Mouse (Mus musculus): ENCODE results near the gene Six5. TPM values are rescaled to one million over a fixed set of nuclear protein-coding genes. Genes with fewer than 3 reads are reported as not detected.

Six5 gene
- total and polyA plus RNA-seq, 2 experiments from 2014 or later = 1.2 to 8.2 TPM

- H3K36me3 ChIP-seq (ENCODE audit: insufficient read depth, low read length) = no peaks in the 10 kb centered on the region
- peak within 1 kb of the TSS; percentile 89 for H3K4me2 ChIP-seq (ENCODE audit: low read depth, low read length, poor library complexity, severe bottlenecking)
- H3K27me3 ChIP-seq (ENCODE audit: insufficient read depth, low read length) = no peaks in the 10 kb centered on the region
- DNase-seq (ENCODE audit: low spot score) (peak; percentile 99), ATAC-seq (ENCODE audit: low FRiP score) (peak; percentile 92)
- no peaks in the 10 kb centered on the region for H3K4me1 ChIP-seq (ENCODE audit: insufficient read depth, low read length)
- peak within 1 kb of the TSS; percentile 67 for H3K4me3 ChIP-seq (ENCODE audit: low read depth, low read length)
- peak within 1 kb of the TSS; percentile 65 for H3K27ac ChIP-seq (ENCODE audit: low read depth, low read length)
- peak within 1 kb of the TSS; percentile 75 for H3K9ac ChIP-seq (replicated peaks; ENCODE audit: low read length, poor library complexity, severe bottlenecking)
- WGBS = 2% methylated on average over 34 of the region's 34 CpGs
- no peak for TF ChIP-seq CTCF (IDR thresholded peaks at IDR 0.05)
- H3K9me3 ChIP-seq (ENCODE audit: low read length) = no peaks in the 10 kb centered on the region
Measured at GRCm38 (mm10) chr7:19119631-19120429, 25.4 kb downstream of the Six5 start, which contains the start of gene Fbxo46. Gene Fbxo46 (plus strand): TSS chr7:19119859.

- no peaks in the 10 kb centered on the region for H3K4me1 ChIP-seq (ENCODE audit: insufficient read depth, low read length)
- TF ChIP-seq CTCF (IDR thresholded peaks at IDR 0.05) = no peak
- H3K36me3 ChIP-seq (ENCODE audit: insufficient read depth, low read length) = no peaks in the 10 kb centered on the region
- ATAC-seq (ENCODE audit: low FRiP score) (no peak), DNase-seq (ENCODE audit: low spot score) (no peak)
- no peak overlapping the region for H3K9ac ChIP-seq (replicated peaks; ENCODE audit: low read length, poor library complexity, severe bottlenecking)
- WGBS = 95% methylated on average over 4 of the region's 4 CpGs
- no peak overlapping the region for H3K4me2 ChIP-seq (ENCODE audit: low read depth, low read length, poor library complexity, severe bottlenecking)
- H3K27me3 ChIP-seq (ENCODE audit: insufficient read depth, low read length) = no peaks in the 10 kb centered on the region
- H3K9me3 ChIP-seq (ENCODE audit: low read length) = no peaks in the 10 kb centered on the region
- H3K27ac ChIP-seq (ENCODE audit: low read depth, low read length) = no peak overlapping the region
- no peak overlapping the region for H3K4me3 ChIP-seq (ENCODE audit: low read depth, low read length)
Measured at GRCm38 (mm10) chr7:19121686-19122085, 27.3 kb downstream of the Six5 start.

- Histone ChIP-seq H3K4me3 (ENCODE audit: low read depth, low read length) (no peak overlapping the region), H3K4me1 (ENCODE audit: insufficient read depth, low read length) (no peaks in the 10 kb centered on the region), H3K4me2 (ENCODE audit: low read depth, low read length, poor library complexity, severe bottlenecking) (no peak overlapping the region), H3K9ac (replicated peaks; ENCODE audit: low read length, poor library complexity, severe bottlenecking) (no peak overlapping the region), H3K36me3 (ENCODE audit: insufficient read depth, low read length) (no peaks in the 10 kb centered on the region), H3K27ac (ENCODE audit: low read depth, low read length) (no peak overlapping the region), H3K9me3 (ENCODE audit: low read length) (no peaks in the 10 kb centered on the region), H3K27me3 (ENCODE audit: insufficient read depth, low read length) (no peaks in the 10 kb centered on the region)
- WGBS = 86% methylated on average over 6 of the region's 6 CpGs
- no peak for TF ChIP-seq CTCF (IDR thresholded peaks at IDR 0.05)
- ATAC-seq (ENCODE audit: low FRiP score) = no peak
- DNase-seq (ENCODE audit: low spot score) = no peak
Measured at GRCm38 (mm10) chr7:19124713-19125112, 30.3 kb downstream of the Six5 start.

- TF ChIP-seq CTCF (IDR thresholded peaks at IDR 0.05) = no peak
- Histone ChIP-seq H3K4me2 (ENCODE audit: low read depth, low read length, poor library complexity, severe bottlenecking) (no peak overlapping the region), H3K9ac (replicated peaks; ENCODE audit: low read length, poor library complexity, severe bottlenecking) (no peak overlapping the region), H3K27ac (ENCODE audit: low read depth, low read length) (no peak overlapping the region), H3K4me1 (ENCODE audit: insufficient read depth, low read length) (no peaks in the 10 kb centered on the region), H3K9me3 (ENCODE audit: low read length) (no peaks in the 10 kb centered on the region), H3K4me3 (ENCODE audit: low read depth, low read length) (no peak overlapping the region), H3K36me3 (ENCODE audit: insufficient read depth, low read length) (no peaks in the 10 kb centered on the region), H3K27me3 (ENCODE audit: insufficient read depth, low read length) (no peaks in the 10 kb centered on the region)
- no peak for DNase-seq (ENCODE audit: low spot score)
- ATAC-seq (ENCODE audit: low FRiP score) = no peak
- WGBS = 95% methylated on average over 5 of the region's 5 CpGs
Measured at GRCm38 (mm10) chr7:19127744-19128143, 33.4 kb downstream of the Six5 start.

- no peak for DNase-seq (ENCODE audit: low spot score)
- TF ChIP-seq CTCF (IDR thresholded peaks at IDR 0.05) = no peak
- no peak for ATAC-seq (ENCODE audit: low FRiP score)
- H3K36me3 ChIP-seq (ENCODE audit: insufficient read depth, low read length) = no peaks in the 10 kb centered on the region
- H3K4me2 ChIP-seq (ENCODE audit: low read depth, low read length, poor library complexity, severe bottlenecking) = no peak overlapping the region
- no peaks in the 10 kb centered on the region for H3K4me1 ChIP-seq (ENCODE audit: insufficient read depth, low read length)
- no peak overlapping the region for H3K27ac ChIP-seq (ENCODE audit: low read depth, low read length)
- 97% methylated on average over 5 of the region's 5 CpGs for WGBS
- H3K9me3 ChIP-seq (ENCODE audit: low read length) = no peaks in the 10 kb centered on the region
- no peak overlapping the region for H3K4me3 ChIP-seq (ENCODE audit: low read depth, low read length)
- no peaks in the 10 kb centered on the region for H3K27me3 ChIP-seq (ENCODE audit: insufficient read depth, low read length)
- H3K9ac ChIP-seq (replicated peaks; ENCODE audit: low read length, poor library complexity, severe bottlenecking) = no peak overlapping the region
Measured at GRCm38 (mm10) chr7:19129396-19129795, 35.0 kb downstream of the Six5 start.

GRCm38 (mm10) chr7:19130657-19131056, 36.3 kb downstream of the Six5 start:
- DNase-seq (ENCODE audit: low spot score) = no peak
- H3K9me3 ChIP-seq (ENCODE audit: low read length) = no peaks in the 10 kb centered on the region

More at GRCm38 (mm10) chr7:19130657-19131056, 36.3 kb downstream of the Six5 start:
- H3K36me3 ChIP-seq (ENCODE audit: insufficient read depth, low read length) = peaks cover 5% of the 10 kb centered on the region; the same call in 1 of the 2 replicates
- H3K4me2 ChIP-seq (ENCODE audit: low read depth, low read length, poor library complexity, severe bottlenecking) = peak overlapping the region; percentile 45
- H3K27ac ChIP-seq (ENCODE audit: low read depth, low read length) = peak overlapping the region; percentile 90
- H3K4me1 ChIP-seq (ENCODE audit: insufficient read depth, low read length) = no peaks in the 10 kb centered on the region
- peak; percentile 14; the same call in 1 of the 2 replicates for ATAC-seq (ENCODE audit: low FRiP score)
- H3K9ac ChIP-seq (replicated peaks; ENCODE audit: low read length, poor library complexity, severe bottlenecking) = peak overlapping the region; percentile 50
- peak; percentile 51 for TF ChIP-seq CTCF (IDR thresholded peaks at IDR 0.05)
- H3K4me3 ChIP-seq (ENCODE audit: low read depth, low read length) = peak overlapping the region; percentile 27; the same call in 1 of the 2 replicates
- 34% methylated on average over 4 of the region's 4 CpGs for WGBS
- no peaks in the 10 kb centered on the region for H3K27me3 ChIP-seq (ENCODE audit: insufficient read depth, low read length)
